Mouse (Mus musculus): ENCODE results near the gene Irak2. TPM values are rescaled to one million over a fixed set of nuclear protein-coding genes. Genes with fewer than 3 reads are reported as not detected.
A peak's percentile ranks its signal among the peaks of the same experiment; 100 is the strongest.

Irak2 gene
- polyA plus RNA-seq, 2 experiments, result 4.9 to 27.0 TPM

GRCm38 (mm10) chr6:113690400-113691083, 52.3 kb downstream of the Irak2 start:
- TF ChIP-seq CTCF (IDR thresholded peaks at IDR 0.05; ENCODE audit: low read depth) (0 out of 2 replicates have a peak, but pooled peaks have one; percentile 12), EP300 (IDR thresholded peaks at IDR 0.05; ENCODE audit: low read depth) (peak; percentile 91)
- H3K27ac ChIP-seq, result peak overlapping the region; percentile 89
- peak overlapping the region; percentile 60 to 73 for H3K4me3 ChIP-seq (ENCODE audit: insufficient read depth in 1 of 2, low read depth in 2 of 2, low read length in 2 of 2)
- H3K27me3 ChIP-seq (ENCODE audit: control insufficient read depth, insufficient read depth, low read length), result no peaks in the 10 kb centered on the region
- ATAC-seq (ENCODE audit: insufficient read depth) (peak; percentile 94), DNase-seq (ENCODE audit: low read depth in 3 of 3, low spot score in 3 of 3) (peak; percentile 87 to 92 (median 89))
- peaks cover 47 to 54% of the 10 kb centered on the region in 2 experiments for H3K4me1 ChIP-seq (replicated peaks; ENCODE audit: control insufficient read depth in 2 of 2, insufficient read depth in 2 of 2, low read length in 1 of 2)
- H3K9me3 ChIP-seq (ENCODE audit: control insufficient read depth, low read length), result no peaks in the 10 kb centered on the region
- peaks cover 26% of the 10 kb centered on the region for H3K36me3 ChIP-seq (replicated peaks; ENCODE audit: control insufficient read depth, insufficient read depth, low read depth)
- WGBS (ENCODE audit: insufficient replicate concordance), result under 1% methylated on average over 14 of the region's 14 CpGs
- peak overlapping the region; percentile 79 for H3K4me2 ChIP-seq (ENCODE audit: low read depth)
- peak overlapping the region; percentile 77 for H3K9ac ChIP-seq (replicated peaks)

- Histone ChIP-seq H3K9me3 (ENCODE audit: control insufficient read depth, low read length) (no peaks in the 10 kb centered on the region), H3K27ac (peak overlapping the region; percentile 89), H3K27me3 (ENCODE audit: control insufficient read depth, insufficient read depth, low read length) (no peaks in the 10 kb centered on the region), H3K4me3 (ENCODE audit: insufficient read depth in 1 of 2, low read depth in 2 of 2, low read length in 2 of 2) (peak overlapping the region; percentile 60 to 73), H3K4me1 (replicated peaks; ENCODE audit: control insufficient read depth in 2 of 2, insufficient read depth in 2 of 2, low read length in 1 of 2) (peaks cover 51 to 56% of the 10 kb centered on the region in 2 experiments), H3K9ac (replicated peaks) (peak overlapping the region; percentile 77), H3K4me2 (ENCODE audit: low read depth) (peak overlapping the region; percentile 79), H3K36me3 (replicated peaks; ENCODE audit: control insufficient read depth, insufficient read depth, low read depth) (peaks cover 26% of the 10 kb centered on the region)
- DNase-seq (ENCODE audit: low read depth in 3 of 3, low spot score in 3 of 3) (no peak), ATAC-seq (ENCODE audit: insufficient read depth) (no peak)
- TF ChIP-seq CTCF (IDR thresholded peaks at IDR 0.05; ENCODE audit: low read depth) (no peak), EP300 (IDR thresholded peaks at IDR 0.05; ENCODE audit: low read depth) (no peak)
- 33% methylated on average over 4 of the region's 4 CpGs for WGBS (ENCODE audit: insufficient replicate concordance)
Measured at GRCm38 (mm10) chr6:113691084-113691462, 52.8 kb downstream of the Irak2 start.

GRCm38 (mm10) chr6:113692661-113693133, 54.4 kb downstream of the Irak2 start:
- peak overlapping the region; percentile 57 for H3K9ac ChIP-seq (replicated peaks)
- peak overlapping the region; percentile 79 for H3K4me2 ChIP-seq (ENCODE audit: low read depth)
- DNase-seq (ENCODE audit: low read depth in 3 of 3, low spot score in 3 of 3) (no peak), ATAC-seq (ENCODE audit: insufficient read depth) (no peak)
- H3K36me3 ChIP-seq (replicated peaks; ENCODE audit: control insufficient read depth, insufficient read depth, low read depth), result peaks cover 26% of the 10 kb centered on the region
- H3K27ac ChIP-seq, result peak overlapping the region; percentile 40
- 62% methylated on average over 5 of the region's 5 CpGs for WGBS (ENCODE audit: insufficient replicate concordance)
- H3K9me3 ChIP-seq (ENCODE audit: control insufficient read depth, low read length), result no peaks in the 10 kb centered on the region
- peak overlapping the region; percentile 27 to 60 for H3K4me3 ChIP-seq (ENCODE audit: insufficient read depth in 1 of 2, low read depth in 2 of 2, low read length in 2 of 2)
- TF ChIP-seq CTCF (IDR thresholded peaks at IDR 0.05; ENCODE audit: low read depth) (no peak), EP300 (IDR thresholded peaks at IDR 0.05; ENCODE audit: low read depth) (no peak)
- no peaks in the 10 kb centered on the region for H3K27me3 ChIP-seq (ENCODE audit: control insufficient read depth, insufficient read depth, low read length)
- peaks cover 53 to 60% of the 10 kb centered on the region in 2 experiments for H3K4me1 ChIP-seq (replicated peaks; ENCODE audit: control insufficient read depth in 2 of 2, insufficient read depth in 2 of 2, low read length in 1 of 2)

- Histone ChIP-seq H3K9ac (replicated peaks) (peak overlapping the region; percentile 45), H3K27me3 (ENCODE audit: control insufficient read depth, insufficient read depth, low read length) (no peaks in the 10 kb centered on the region), H3K4me3 (ENCODE audit: insufficient read depth in 1 of 2, low read depth in 2 of 2, low read length in 2 of 2) (peak overlapping the region in 1 of 2 experiments; percentile 60; a peak in 2 of 4 replicates), H3K4me1 (replicated peaks; ENCODE audit: control insufficient read depth in 2 of 2, insufficient read depth in 2 of 2, low read length in 1 of 2) (peaks cover 55 to 62% of the 10 kb centered on the region in 2 experiments), H3K27ac (no peak overlapping the region; the same call in 1 of the 2 replicates), H3K9me3 (ENCODE audit: control insufficient read depth, low read length) (no peaks in the 10 kb centered on the region), H3K4me2 (ENCODE audit: low read depth) (peak overlapping the region; percentile 79), H3K36me3 (replicated peaks; ENCODE audit: control insufficient read depth, insufficient read depth, low read depth) (peaks cover 26% of the 10 kb centered on the region)
- DNase-seq (ENCODE audit: low read depth in 3 of 3, low spot score in 3 of 3) (no peak), ATAC-seq (ENCODE audit: insufficient read depth) (no peak)
- 53% methylated on average over 5 of the region's 5 CpGs for WGBS (ENCODE audit: insufficient replicate concordance)
- TF ChIP-seq CTCF (IDR thresholded peaks at IDR 0.05; ENCODE audit: low read depth) (no peak), EP300 (IDR thresholded peaks at IDR 0.05; ENCODE audit: low read depth) (no peak)
Measured at GRCm38 (mm10) chr6:113693377-113693776, 55.1 kb downstream of the Irak2 start.

GRCm38 (mm10) chr6:113695203-113695602, 56.9 kb downstream of the Irak2 start:
- ATAC-seq (ENCODE audit: insufficient read depth) (no peak), DNase-seq (ENCODE audit: low read depth in 3 of 3, low spot score in 3 of 3) (peak in 2 of 3 experiments; percentile 39 to 49)
- no peaks in the 10 kb centered on the region for H3K27me3 ChIP-seq (ENCODE audit: control insufficient read depth, insufficient read depth, low read length)
- H3K9me3 ChIP-seq (ENCODE audit: control insufficient read depth, low read length), result no peaks in the 10 kb centered on the region
- H3K4me2 ChIP-seq (ENCODE audit: low read depth), result peak overlapping the region; percentile 70
- peaks cover 33% of the 10 kb centered on the region for H3K36me3 ChIP-seq (replicated peaks; ENCODE audit: control insufficient read depth, insufficient read depth, low read depth)
- peak overlapping the region in 1 of 2 experiments; percentile 6; a peak in 1 of 4 replicates for H3K4me3 ChIP-seq (ENCODE audit: insufficient read depth in 1 of 2, low read depth in 2 of 2, low read length in 2 of 2)
- WGBS (ENCODE audit: insufficient replicate concordance), result 13% methylated on average over 1 of the region's 1 CpGs
- H3K27ac ChIP-seq, result peak overlapping the region; percentile 75
- H3K9ac ChIP-seq (replicated peaks), result peak overlapping the region; percentile 56; the same call in 1 of the 2 replicates
- H3K4me1 ChIP-seq (replicated peaks; ENCODE audit: control insufficient read depth in 2 of 2, insufficient read depth in 2 of 2, low read length in 1 of 2), result peaks cover 49 to 61% of the 10 kb centered on the region in 2 experiments
- TF ChIP-seq EP300 (IDR thresholded peaks at IDR 0.05; ENCODE audit: low read depth), result 0 out of 2 replicates have a peak, but pooled peaks have one; percentile 21
- no peak for TF ChIP-seq CTCF (IDR thresholded peaks at IDR 0.05; ENCODE audit: low read depth)
